Mouse (Mus musculus) cerebellum, adult 2 months (tissue): ENCODE measurements around the gene Tmco1. TPM values are rescaled to one million over a fixed set of nuclear protein-coding genes. Genes with fewer than 3 reads are reported as not detected.

Source experiments
- DNase-seq, 2 experiments: peaks; one replicate each; pipeline ENCODE4 v3.0.0; 2021
- H3K27ac ChIP-seq: fragments of 200-500 bp; 2 replicates; pipeline ENCODE4 v1.5.1; 2012; ENCODE audit warnings: low read length, control low read depth, inconsistent platforms; ENCODE audit not compliant: insufficient read depth
- H3K27me3 ChIP-seq: fragments of 200-500 bp; 2 replicates; pipeline ENCODE4 v1.6.1; 2012; ENCODE audit warnings: inconsistent platforms, mild to moderate bottlenecking, low read length, moderate library complexity; ENCODE audit not compliant: control insufficient read depth, insufficient read depth
- H3K4me1 ChIP-seq: fragments of 200-500 bp; 2 replicates; pipeline ENCODE4 v1.6.1; 2011; ENCODE audit warnings: low read length; ENCODE audit not compliant: control insufficient read depth, insufficient read depth
- H3K4me3 ChIP-seq: fragments of 200-500 bp; replicated peaks from 2 replicates; pipeline ENCODE3; 2011; ENCODE audit warnings: mild to moderate bottlenecking, low read depth, low read length, control low read depth; ENCODE audit not compliant: insufficient read depth
- CTCF ChIP-seq: fragments of 200-500 bp; IDR thresholded peaks from 2 replicates; pipeline ENCODE4 v1.5.1; 2011; ENCODE audit warnings: low read depth, mild to moderate bottlenecking, control low read depth, low read length, moderate library complexity, borderline replicate concordance; ENCODE audit not compliant: insufficient read depth
- POLR2A ChIP-seq: fragments of 200-500 bp; IDR thresholded peaks from 2 replicates; pipeline ENCODE4 v1.6.1; 2011; ENCODE audit warnings: low read length, control low read depth, borderline replicate concordance; ENCODE audit not compliant: insufficient read depth
- WGBS: fragments of 180-500 bp; shearing (Covaris S2); methylation state at CpG from one replicate; pipeline ENCODE4 v1.1.7; 2018; 5-methylcytosine and 5-hydroxymethylcytosine counted together
- polyA plus RNA-seq: library from polyadenylated mRNA; depleted of rRNA; stranded (reverse); fragments of >200 nt; gene quantifications from 2 replicates; pipeline ENCODE4 v1.2.3, GENCODE M21; 2012

The Tmco1 gene
- polyA plus RNA-seq, 1 experiment: 71.7 TPM

GRCm38 (mm10) chr1:167269350-167269811 is 38.8 kb upstream of the Tmco1 start:
- peaks cover 44% of the 10 kb centered on the region for H3K4me1 ChIP-seq
- no peak overlapping the region for H3K4me3 ChIP-seq
- 28% methylated on average over 14 of the region's 14 CpGs for WGBS
- TF ChIP-seq POLR2A (no peak), CTCF (no peak)
- H3K27me3 ChIP-seq: no peaks in the 10 kb centered on the region
- H3K27ac ChIP-seq: no peak overlapping the region
- no peak for DNase-seq

GRCm38 (mm10) chr1:167269856-167270270 is 38.3 kb upstream of the Tmco1 start:
- peak; percentile 73 to 78 for DNase-seq
- Histone ChIP-seq H3K4me1 (peaks cover 42% of the 10 kb centered on the region), H3K27me3 (no peaks in the 10 kb centered on the region), H3K4me3 (no peak overlapping the region), H3K27ac (peak overlapping the region; percentile 8; the same call in 1 of the 2 replicates)
- 1% methylated on average over 6 of the region's 6 CpGs for WGBS
- no peak for TF ChIP-seq CTCF
- TF ChIP-seq POLR2A: no peak

GRCm38 (mm10) chr1:167270342-167271111 is 37.7 kb upstream of the Tmco1 start:
- no peaks in the 10 kb centered on the region for H3K27me3 ChIP-seq
- DNase-seq: peak in 1 of 2 experiments; percentile 55
- 13% methylated on average over 19 of the region's 19 CpGs for WGBS
- H3K4me1 ChIP-seq: peaks cover 37% of the 10 kb centered on the region
- TF ChIP-seq CTCF (no peak), POLR2A (no peak)
- H3K4me3 ChIP-seq: no peak overlapping the region
- H3K27ac ChIP-seq: no peak overlapping the region

GRCm38 (mm10) chr1:167271304-167271703 is 36.9 kb upstream of the Tmco1 start:
- no peak for TF ChIP-seq CTCF
- no peak for TF ChIP-seq POLR2A
- H3K4me3 ChIP-seq: no peak overlapping the region
- DNase-seq: no peak
- H3K27ac ChIP-seq: no peak overlapping the region
- peaks cover 37% of the 10 kb centered on the region for H3K4me1 ChIP-seq
- WGBS: 80% methylated on average over 4 of the region's 4 CpGs
- H3K27me3 ChIP-seq: no peaks in the 10 kb centered on the region

GRCm38 (mm10) chr1:167271841-167272240 is 36.3 kb upstream of the Tmco1 start:
- peak in 1 of 2 experiments; percentile 4 for DNase-seq
- Histone ChIP-seq H3K27me3 (no peaks in the 10 kb centered on the region), H3K27ac (no peak overlapping the region), H3K4me1 (peaks cover 36% of the 10 kb centered on the region), H3K4me3 (no peak overlapping the region)
- 63% methylated on average over 8 of the region's 8 CpGs for WGBS
- TF ChIP-seq POLR2A (no peak), CTCF (no peak)

GRCm38 (mm10) chr1:167273380-167274163 is 34.6 kb upstream of the Tmco1 start:
- no peak for TF ChIP-seq CTCF
- TF ChIP-seq POLR2A: no peak
- Histone ChIP-seq H3K27ac (no peak overlapping the region), H3K4me1 (peaks cover 28% of the 10 kb centered on the region), H3K27me3 (no peaks in the 10 kb centered on the region), H3K4me3 (no peak overlapping the region)
- DNase-seq: no peak
- 24% methylated on average over 14 of the region's 14 CpGs for WGBS

- H3K4me1 ChIP-seq: peaks cover 27% of the 10 kb centered on the region
- no peaks in the 10 kb centered on the region for H3K27me3 ChIP-seq
- H3K27ac ChIP-seq: no peak overlapping the region
- no peak for TF ChIP-seq CTCF
- TF ChIP-seq POLR2A: no peak
- no peak overlapping the region for H3K4me3 ChIP-seq
- 83% methylated on average over 12 of the region's 12 CpGs for WGBS
- DNase-seq: no peak
Observed at GRCm38 (mm10) chr1:167274646-167275390, 33.4 kb upstream of the Tmco1 start.

GRCm38 (mm10) chr1:167278395-167278794 is 29.8 kb upstream of the Tmco1 start:
- 47% methylated on average over 6 of the region's 6 CpGs for WGBS
- TF ChIP-seq POLR2A (no peak), CTCF (no peak)

More at GRCm38 (mm10) chr1:167278395-167278794, 29.8 kb upstream of the Tmco1 start:
- Histone ChIP-seq H3K27me3 (no peaks in the 10 kb centered on the region), H3K27ac (no peak overlapping the region), H3K4me1 (peaks cover 16% of the 10 kb centered on the region), H3K4me3 (no peak overlapping the region)
- DNase-seq: no peak
